Mouse (Mus musculus): ENCODE measurements around the gene Map3k10. TPM values are rescaled to one million over a fixed set of nuclear protein-coding genes. Genes with fewer than 3 reads are reported as not detected.
A peak's percentile ranks its signal among the peaks of the same experiment; 100 is the strongest.

The Map3k10 gene
- polyA plus RNA-seq, 1 experiment from 2014 or later: 8.0 TPM

GRCm38 (mm10) chr7:27627707-27628106, 46.7 kb downstream of the Map3k10 start:
- no peaks in the 10 kb centered on the region for H3K4me1 ChIP-seq (ENCODE audit: control insufficient read depth, insufficient read depth, low read length)
- H3K9me3 ChIP-seq (ENCODE audit: control insufficient read depth, low read length): no peaks in the 10 kb centered on the region
- peaks cover 89% of the 10 kb centered on the region for H3K36me3 ChIP-seq (ENCODE audit: control insufficient read depth, insufficient read depth, low read length)
- H3K9ac ChIP-seq (ENCODE audit: low read depth, low read length): no peak overlapping the region
- H3K4me2 ChIP-seq (ENCODE audit: low read depth, low read length): no peak overlapping the region
- H3K4me3 ChIP-seq (ENCODE audit: low read depth, low read length): no peak overlapping the region
- no peak overlapping the region for H3K27ac ChIP-seq (replicated peaks; ENCODE audit: low read depth, low read length)
- ATAC-seq (ENCODE audit: low read depth): no peak
- no peaks in the 10 kb centered on the region for H3K27me3 ChIP-seq (replicated peaks; ENCODE audit: control insufficient read depth, insufficient read depth, low read length)
- WGBS: 84% methylated on average over 7 of the region's 7 CpGs
- DNase-seq (ENCODE audit: low spot score): no peak

- no peak overlapping the region for H3K27ac ChIP-seq (replicated peaks; ENCODE audit: low read depth, low read length)
- DNase-seq (ENCODE audit: low spot score) (no peak), ATAC-seq (ENCODE audit: low read depth) (no peak)
- no peak overlapping the region for H3K9ac ChIP-seq (ENCODE audit: low read depth, low read length)
- H3K9me3 ChIP-seq (ENCODE audit: control insufficient read depth, low read length): no peaks in the 10 kb centered on the region
- no peaks in the 10 kb centered on the region for H3K4me1 ChIP-seq (ENCODE audit: control insufficient read depth, insufficient read depth, low read length)
- H3K36me3 ChIP-seq (ENCODE audit: control insufficient read depth, insufficient read depth, low read length): peaks cover 93% of the 10 kb centered on the region
- no peak overlapping the region for H3K4me3 ChIP-seq (ENCODE audit: low read depth, low read length)
- no peaks in the 10 kb centered on the region for H3K27me3 ChIP-seq (replicated peaks; ENCODE audit: control insufficient read depth, insufficient read depth, low read length)
- H3K4me2 ChIP-seq (ENCODE audit: low read depth, low read length): no peak overlapping the region
Measured at GRCm38 (mm10) chr7:27624967-27625366, 49.4 kb downstream of the Map3k10 start.

GRCm38 (mm10) chr7:27622234-27622633, 52.2 kb downstream of the Map3k10 start:
- WGBS: 57% methylated on average over 1 of the region's 1 CpGs

DNA sequence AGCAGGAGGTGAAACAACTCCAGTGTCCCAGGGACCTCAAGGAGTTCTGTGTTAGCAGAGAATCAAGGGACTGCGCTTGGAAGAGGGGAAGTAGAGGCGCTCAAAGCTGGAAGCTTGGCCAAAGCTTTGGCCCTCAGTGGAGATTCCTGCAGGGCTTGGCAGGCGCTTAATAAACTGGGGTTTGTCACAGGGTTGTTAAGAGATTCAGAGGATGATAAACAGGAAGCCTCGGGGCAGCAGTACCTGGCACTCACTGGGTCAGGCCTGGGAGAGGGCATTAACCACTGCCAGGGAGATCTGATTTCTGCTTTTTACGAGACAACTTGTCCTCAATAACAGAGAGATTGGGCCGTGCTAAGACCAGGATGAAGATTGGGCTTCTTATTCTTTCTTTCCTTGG, 53.4 kb downstream of the Map3k10 start:
- Histone ChIP-seq H3K4me2 (ENCODE audit: low read depth, low read length) (no peak overlapping the region), H3K4me3 (ENCODE audit: low read depth, low read length) (no peak overlapping the region), H3K27me3 (replicated peaks; ENCODE audit: control insufficient read depth, insufficient read depth, low read length) (no peaks in the 10 kb centered on the region), H3K9ac (ENCODE audit: low read depth, low read length) (no peak overlapping the region), H3K4me1 (ENCODE audit: control insufficient read depth, insufficient read depth, low read length) (no peaks in the 10 kb centered on the region), H3K27ac (replicated peaks; ENCODE audit: low read depth, low read length) (no peak overlapping the region), H3K9me3 (ENCODE audit: control insufficient read depth, low read length) (no peaks in the 10 kb centered on the region), H3K36me3 (ENCODE audit: control insufficient read depth, insufficient read depth, low read length) (peaks cover 95% of the 10 kb centered on the region)
- ATAC-seq (ENCODE audit: low read depth): no peak
- no peak for DNase-seq (ENCODE audit: low spot score)
- 85% methylated on average over 6 of the region's 6 CpGs for WGBS

More at GRCm38 (mm10) chr7:27622234-27622633, 52.2 kb downstream of the Map3k10 start:
- Histone ChIP-seq H3K9ac (ENCODE audit: low read depth, low read length) (no peak overlapping the region), H3K4me1 (ENCODE audit: control insufficient read depth, insufficient read depth, low read length) (no peaks in the 10 kb centered on the region), H3K9me3 (ENCODE audit: control insufficient read depth, low read length) (no peaks in the 10 kb centered on the region), H3K36me3 (ENCODE audit: control insufficient read depth, insufficient read depth, low read length) (peaks cover 94% of the 10 kb centered on the region), H3K4me3 (ENCODE audit: low read depth, low read length) (no peak overlapping the region), H3K4me2 (ENCODE audit: low read depth, low read length) (no peak overlapping the region), H3K27ac (replicated peaks; ENCODE audit: low read depth, low read length) (no peak overlapping the region), H3K27me3 (replicated peaks; ENCODE audit: control insufficient read depth, insufficient read depth, low read length) (no peaks in the 10 kb centered on the region)
- ATAC-seq (ENCODE audit: low read depth) (no peak), DNase-seq (ENCODE audit: low spot score) (peak; percentile 24)

GRCm38 (mm10) chr7:27613751-27614499, 60.5 kb downstream of the Map3k10 start:
- Histone ChIP-seq H3K4me2 (ENCODE audit: low read depth, low read length) (no peak overlapping the region), H3K9me3 (ENCODE audit: control insufficient read depth, low read length) (no peaks in the 10 kb centered on the region), H3K27ac (replicated peaks; ENCODE audit: low read depth, low read length) (no peak overlapping the region), H3K27me3 (replicated peaks; ENCODE audit: control insufficient read depth, insufficient read depth, low read length) (no peaks in the 10 kb centered on the region), H3K4me1 (ENCODE audit: control insufficient read depth, insufficient read depth, low read length) (no peaks in the 10 kb centered on the region), H3K4me3 (ENCODE audit: low read depth, low read length) (no peak overlapping the region), H3K36me3 (ENCODE audit: control insufficient read depth, insufficient read depth, low read length) (peaks cover 62% of the 10 kb centered on the region), H3K9ac (ENCODE audit: low read depth, low read length) (no peak overlapping the region)
- WGBS: 84% methylated on average over 8 of the region's 8 CpGs
- no peak for DNase-seq (ENCODE audit: low spot score)
- ATAC-seq (ENCODE audit: low read depth): no peak

DNA sequence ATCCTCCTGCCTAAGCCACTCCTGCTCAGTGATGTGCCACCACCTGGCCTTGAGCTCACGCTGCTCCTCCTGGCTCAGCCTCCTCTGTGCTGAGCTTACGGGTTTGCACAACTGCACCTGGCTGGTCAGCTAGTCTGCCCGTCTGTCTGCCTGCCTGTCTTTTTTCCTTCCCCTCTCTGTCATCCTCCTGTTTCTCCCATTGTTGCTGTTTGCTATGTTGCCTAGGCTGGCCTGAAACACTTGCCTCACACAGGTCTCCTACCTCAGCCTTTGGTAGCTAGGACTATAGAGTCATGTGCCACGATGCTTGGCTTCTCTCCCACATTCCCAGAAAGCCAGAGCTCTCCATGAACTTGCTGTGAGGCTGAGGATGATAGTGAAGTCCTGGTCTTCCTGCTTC, 61.5 kb downstream of the Map3k10 start:
- DNase-seq (ENCODE audit: low spot score) (no peak), ATAC-seq (ENCODE audit: low read depth) (no peak)
- 85% methylated on average over 4 of the region's 4 CpGs for WGBS
- Histone ChIP-seq H3K4me2 (ENCODE audit: low read depth, low read length) (no peak overlapping the region), H3K4me1 (ENCODE audit: control insufficient read depth, insufficient read depth, low read length) (no peaks in the 10 kb centered on the region), H3K9me3 (ENCODE audit: control insufficient read depth, low read length) (no peaks in the 10 kb centered on the region), H3K4me3 (ENCODE audit: low read depth, low read length) (no peak overlapping the region), H3K9ac (ENCODE audit: low read depth, low read length) (no peak overlapping the region), H3K27ac (replicated peaks; ENCODE audit: low read depth, low read length) (no peak overlapping the region), H3K36me3 (ENCODE audit: control insufficient read depth, insufficient read depth, low read length) (peaks cover 58% of the 10 kb centered on the region), H3K27me3 (replicated peaks; ENCODE audit: control insufficient read depth, insufficient read depth, low read length) (no peaks in the 10 kb centered on the region)

- no peak for DNase-seq (ENCODE audit: low spot score)
- 93% methylated on average over 5 of the region's 5 CpGs for WGBS
Measured at GRCm38 (mm10) chr7:27610871-27611270, 63.5 kb downstream of the Map3k10 start.

GRCm38 (mm10) chr7:27610370-27610769, 64.0 kb downstream of the Map3k10 start:
- Histone ChIP-seq H3K36me3 (ENCODE audit: control insufficient read depth, insufficient read depth, low read length) (peaks cover 35% of the 10 kb centered on the region), H3K4me3 (ENCODE audit: low read depth, low read length) (no peak overlapping the region), H3K27me3 (replicated peaks; ENCODE audit: control insufficient read depth, insufficient read depth, low read length) (no peaks in the 10 kb centered on the region), H3K9me3 (ENCODE audit: control insufficient read depth, low read length) (no peaks in the 10 kb centered on the region), H3K9ac (ENCODE audit: low read depth, low read length) (no peak overlapping the region), H3K4me2 (ENCODE audit: low read depth, low read length) (no peak overlapping the region), H3K4me1 (ENCODE audit: control insufficient read depth, insufficient read depth, low read length) (no peaks in the 10 kb centered on the region), H3K27ac (replicated peaks; ENCODE audit: low read depth, low read length) (no peak overlapping the region)
- DNase-seq (ENCODE audit: low spot score) (no peak), ATAC-seq (ENCODE audit: low read depth) (no peak)
- 96% methylated on average over 3 of the region's 3 CpGs for WGBS

More at GRCm38 (mm10) chr7:27610871-27611270, 63.5 kb downstream of the Map3k10 start:
- no peak overlapping the region for H3K27ac ChIP-seq (replicated peaks; ENCODE audit: low read depth, low read length)
- no peak for ATAC-seq (ENCODE audit: low read depth)
- H3K9ac ChIP-seq (ENCODE audit: low read depth, low read length): no peak overlapping the region
- no peaks in the 10 kb centered on the region for H3K27me3 ChIP-seq (replicated peaks; ENCODE audit: control insufficient read depth, insufficient read depth, low read length)
- peaks cover 37% of the 10 kb centered on the region for H3K36me3 ChIP-seq (ENCODE audit: control insufficient read depth, insufficient read depth, low read length)
- H3K4me1 ChIP-seq (ENCODE audit: control insufficient read depth, insufficient read depth, low read length): no peaks in the 10 kb centered on the region
- H3K4me2 ChIP-seq (ENCODE audit: low read depth, low read length): no peak overlapping the region
- no peak overlapping the region for H3K4me3 ChIP-seq (ENCODE audit: low read depth, low read length)
- no peaks in the 10 kb centered on the region for H3K9me3 ChIP-seq (ENCODE audit: control insufficient read depth, low read length)

GRCm38 (mm10) chr7:27609688-27610087, 64.7 kb downstream of the Map3k10 start:
- Histone ChIP-seq H3K4me2 (ENCODE audit: low read depth, low read length) (no peak overlapping the region), H3K27me3 (replicated peaks; ENCODE audit: control insufficient read depth, insufficient read depth, low read length) (no peaks in the 10 kb centered on the region), H3K9me3 (ENCODE audit: control insufficient read depth, low read length) (no peaks in the 10 kb centered on the region), H3K4me3 (ENCODE audit: low read depth, low read length) (no peak overlapping the region), H3K27ac (replicated peaks; ENCODE audit: low read depth, low read length) (no peak overlapping the region), H3K36me3 (ENCODE audit: control insufficient read depth, insufficient read depth, low read length) (peaks cover 35% of the 10 kb centered on the region), H3K4me1 (ENCODE audit: control insufficient read depth, insufficient read depth, low read length) (no peaks in the 10 kb centered on the region), H3K9ac (ENCODE audit: low read depth, low read length) (no peak overlapping the region)
- WGBS: 84% methylated on average over 2 of the region's 2 CpGs
- ATAC-seq (ENCODE audit: low read depth) (no peak), DNase-seq (ENCODE audit: low spot score) (no peak)
